1 mouse cellular context compared by ENCODE assay signal in the genomic region with DNA sequence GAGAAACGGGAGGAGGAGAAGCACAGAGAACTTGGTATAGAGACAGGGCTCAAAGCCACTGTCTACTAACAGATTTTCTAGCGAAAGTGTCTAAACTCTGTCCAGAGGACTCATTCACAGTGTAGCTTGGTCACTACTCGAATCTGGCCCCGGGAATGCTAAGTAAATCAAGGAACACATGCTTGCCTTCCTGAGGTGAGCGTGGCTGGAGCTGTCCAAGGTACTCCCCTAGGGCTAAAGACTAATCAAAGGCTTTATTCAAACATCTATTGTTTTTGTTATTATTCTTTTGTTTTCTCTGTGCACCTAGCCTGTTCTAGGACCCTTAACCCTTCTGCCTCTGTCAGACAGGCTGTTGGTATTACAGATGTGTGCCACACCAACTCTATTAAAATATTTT.
TF ChIP-seq lines count a peak whose summit lies in the region.

No protein-coding gene starts in this region.

TF ChIP-seq in MEL, 35 proteins besides CTCF, POLR2A, EP300 and RAD21:
- TF ChIP-seq CHD2 (IDR thresholded peaks at IDR 0.05; ENCODE audit: low read length) (no peak), MXI1 (IDR thresholded peaks at IDR 0.05; ENCODE audit: low read depth, low read length) (peak; percentile 97), SIN3A (IDR thresholded peaks at IDR 0.05; ENCODE audit: low read length) (peak; percentile 93), USF2 (IDR thresholded peaks at IDR 0.05; ENCODE audit: borderline replicate concordance in 1 of 2, insufficient read depth in 1 of 2, low read depth in 1 of 2, low read length in 2 of 2) (no peak), MAX (IDR thresholded peaks at IDR 0.05; ENCODE audit: low read length) (peak; percentile 72)
